Mouse (Mus musculus): ENCODE data around the gene Itgb3.

Itgb3 gene

DNA sequence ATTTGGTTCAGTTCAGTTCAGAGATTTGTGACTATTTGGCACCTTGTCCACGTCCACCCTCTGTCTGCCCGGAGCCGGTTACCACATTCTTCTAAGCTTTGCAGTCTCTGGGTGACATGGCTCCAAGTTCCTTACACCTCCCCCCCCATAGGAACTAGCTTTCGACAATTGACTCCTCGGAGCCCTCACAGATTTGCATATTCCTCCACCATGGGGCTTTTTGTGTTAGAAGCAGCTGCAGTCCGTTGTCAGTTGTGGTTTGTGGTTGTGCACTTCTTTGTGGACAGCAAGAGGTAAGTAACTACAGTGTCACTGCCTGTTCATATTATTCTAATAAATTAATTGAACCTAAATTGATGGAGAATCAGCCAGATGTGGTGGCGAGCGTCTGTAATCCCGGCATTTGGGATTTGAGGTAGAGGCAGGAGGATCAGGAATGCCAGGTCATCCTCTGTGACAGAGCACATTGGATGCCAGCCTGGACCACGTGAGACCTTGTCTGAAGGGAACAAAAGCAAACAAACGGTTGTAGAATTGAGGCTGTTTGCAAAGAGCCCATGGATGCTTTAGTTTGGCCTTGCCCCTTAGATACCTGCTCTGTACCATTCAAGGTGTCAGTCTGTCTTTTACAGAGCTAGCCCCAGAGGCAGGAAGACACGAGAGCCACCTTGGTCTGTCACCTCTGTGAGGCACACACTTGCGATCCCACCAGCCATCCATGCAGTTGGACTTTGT is 25.0 kb upstream of the Itgb3 start:
- DNase-seq (ENCODE audit: low read depth, low spot score) = no peak

DNA sequence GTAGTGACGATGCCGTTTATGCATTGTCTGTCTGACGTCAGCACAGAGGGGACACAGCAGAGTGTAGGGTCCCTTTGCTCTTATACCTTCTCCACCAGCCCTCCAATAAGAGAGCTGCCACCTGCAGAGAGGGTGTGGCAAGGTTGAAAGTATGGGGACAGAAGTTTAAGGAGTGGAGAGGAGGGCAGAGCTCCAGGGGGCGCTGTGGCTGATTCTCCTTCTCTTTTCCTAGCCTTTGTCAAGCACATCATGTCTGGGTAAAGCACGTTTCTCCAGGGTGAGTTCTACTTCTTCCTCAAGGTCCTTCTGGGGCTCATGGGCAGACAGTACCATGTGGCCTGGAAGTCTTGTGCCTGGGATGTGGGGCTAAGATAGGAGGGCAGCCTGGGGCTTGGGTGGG is 22.3 kb upstream of the Itgb3 start:
- DNase-seq (ENCODE audit: low read depth, low spot score) = no peak

DNA sequence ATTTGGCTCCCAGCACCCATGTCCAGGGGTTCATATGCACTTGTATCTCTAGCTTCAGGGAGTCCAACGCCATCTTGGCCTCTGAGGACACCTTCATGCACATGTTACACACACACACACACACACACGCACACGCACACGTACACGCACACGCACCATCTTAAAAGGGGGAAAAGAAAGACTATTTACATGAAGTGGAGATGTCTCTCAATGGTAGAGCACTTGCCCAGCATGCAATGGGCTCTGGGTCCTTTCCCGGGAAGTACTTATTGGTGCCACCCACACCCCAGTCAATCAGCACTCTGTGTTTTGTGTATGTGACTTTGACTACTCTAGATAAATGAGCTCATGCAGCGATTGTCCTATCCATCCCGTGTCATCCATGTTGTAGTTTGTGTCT is 19.9 kb upstream of the Itgb3 start:
- no peak for DNase-seq (ENCODE audit: low read depth, low spot score)

DNA sequence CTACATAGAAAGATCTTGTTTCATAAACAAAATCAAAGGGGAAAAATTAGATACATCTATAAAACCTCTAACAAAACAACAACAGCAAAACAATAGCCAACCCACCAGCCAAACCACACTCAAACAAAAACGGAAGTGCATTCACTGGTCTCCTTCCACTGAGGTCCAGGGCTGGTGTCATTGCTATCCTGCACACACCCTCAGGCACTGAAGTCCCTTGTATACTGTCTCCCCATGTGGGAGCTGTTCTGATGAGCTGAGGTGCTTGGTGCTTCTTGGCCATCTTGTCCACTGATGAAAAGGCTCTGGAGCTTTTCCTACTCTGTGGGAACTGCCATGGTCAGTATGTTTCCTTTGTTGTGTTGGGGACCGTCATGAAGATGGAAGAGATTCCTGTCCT is 19.3 kb upstream of the Itgb3 start:
- DNase-seq (ENCODE audit: low read depth, low spot score) = no peak

DNA sequence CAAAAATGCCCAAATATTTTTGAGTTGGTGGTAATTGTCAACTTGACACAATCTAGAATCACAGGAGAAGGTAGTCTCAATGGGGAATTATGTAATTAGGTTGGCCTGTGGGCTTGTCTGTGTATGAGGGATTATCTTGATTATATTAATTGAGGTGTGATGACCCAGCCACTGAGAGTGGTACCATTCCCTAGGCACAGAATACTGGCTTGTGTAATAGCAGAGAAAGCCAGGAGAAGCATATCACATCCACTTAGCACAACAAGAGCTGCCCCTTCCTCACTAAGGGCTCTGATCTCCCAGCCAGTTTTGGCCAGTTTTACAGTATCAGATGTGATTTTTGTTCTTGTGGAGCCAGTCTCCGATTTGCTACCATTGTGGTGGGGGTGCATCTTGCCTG is 18.2 kb upstream of the Itgb3 start:
- DNase-seq (ENCODE audit: low read depth, low spot score) = no peak

DNA sequence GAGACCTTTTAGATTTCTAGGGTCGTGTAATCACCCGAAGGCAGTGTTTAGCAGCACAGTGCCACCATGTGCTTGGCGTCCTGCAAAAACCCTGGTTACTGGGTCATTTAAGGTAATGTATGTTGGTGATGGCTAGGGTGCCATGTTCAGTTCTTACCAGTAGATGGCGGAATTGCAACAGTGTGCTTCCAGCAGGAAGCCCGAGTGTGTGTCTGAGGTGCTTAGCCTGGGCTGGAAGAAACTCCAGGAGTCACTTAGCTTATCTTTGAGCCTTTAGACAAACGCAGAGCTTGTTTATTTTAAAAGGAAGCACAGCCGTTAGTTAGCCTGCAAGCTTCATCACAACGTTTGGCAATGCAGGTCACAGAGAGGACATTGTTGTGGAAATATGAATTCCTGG is 17.7 kb upstream of the Itgb3 start:
- DNase-seq (ENCODE audit: low read depth, low spot score) = peak; percentile 88

DNA sequence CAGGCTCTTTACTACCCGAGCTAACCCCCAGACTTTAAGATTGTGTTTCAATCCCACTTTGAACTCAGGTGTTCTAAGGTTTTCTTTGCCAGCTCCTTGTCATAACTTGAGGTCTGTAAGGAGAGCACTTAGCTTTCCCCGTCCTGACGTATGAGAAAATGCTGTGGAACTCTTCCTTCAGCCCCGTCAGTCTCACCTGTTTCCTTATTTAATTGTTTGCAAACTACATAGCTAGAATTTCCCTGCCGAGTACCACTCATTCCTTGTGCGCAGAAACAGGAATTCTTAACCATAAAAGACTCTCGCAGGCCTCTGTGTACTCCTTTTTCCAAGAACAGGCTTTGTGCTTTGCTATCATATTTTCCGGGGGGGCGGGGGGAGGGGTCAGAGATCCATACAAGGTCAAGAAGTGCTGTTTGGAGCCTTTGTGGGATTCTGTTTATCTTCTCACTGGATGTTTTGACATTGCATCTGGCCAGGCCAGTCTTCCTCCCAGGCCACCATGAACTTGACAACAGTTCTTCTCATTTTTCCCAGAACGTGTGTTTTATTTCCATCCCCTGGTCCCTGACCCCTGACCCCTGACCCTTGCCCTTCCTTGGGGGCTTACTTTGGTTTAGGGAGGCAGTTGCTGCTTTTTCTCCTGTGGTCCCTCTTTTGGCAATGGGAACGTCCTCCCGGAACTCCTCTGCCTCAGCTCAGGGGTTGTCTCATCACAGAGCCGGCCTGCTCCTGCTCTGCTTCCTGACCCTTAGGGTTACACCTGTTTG is 15.5 kb upstream of the Itgb3 start:
- no peak for DNase-seq (ENCODE audit: low read depth, low spot score)

DNA sequence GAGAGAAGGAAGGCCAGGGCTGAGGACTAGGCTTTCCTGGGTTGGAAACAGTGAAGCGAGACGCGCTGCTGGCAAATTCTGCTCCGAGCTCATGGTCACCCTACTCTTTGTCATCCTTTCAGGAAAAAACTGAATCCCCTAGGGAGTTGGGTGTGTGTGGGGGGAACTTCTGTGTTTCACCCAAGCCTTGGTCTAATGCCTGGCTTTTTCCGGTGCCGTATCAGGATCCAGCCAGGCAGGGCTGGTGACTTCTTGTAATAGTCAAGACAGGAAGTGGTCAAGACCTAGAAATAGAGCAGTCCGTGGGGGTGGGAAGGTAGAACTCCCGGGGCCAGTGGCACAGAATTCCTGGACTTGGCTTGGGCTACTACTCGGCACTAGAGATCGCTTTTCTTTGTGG is 11.4 kb upstream of the Itgb3 start:
- DNase-seq (ENCODE audit: low read depth, low spot score) = no peak

DNA sequence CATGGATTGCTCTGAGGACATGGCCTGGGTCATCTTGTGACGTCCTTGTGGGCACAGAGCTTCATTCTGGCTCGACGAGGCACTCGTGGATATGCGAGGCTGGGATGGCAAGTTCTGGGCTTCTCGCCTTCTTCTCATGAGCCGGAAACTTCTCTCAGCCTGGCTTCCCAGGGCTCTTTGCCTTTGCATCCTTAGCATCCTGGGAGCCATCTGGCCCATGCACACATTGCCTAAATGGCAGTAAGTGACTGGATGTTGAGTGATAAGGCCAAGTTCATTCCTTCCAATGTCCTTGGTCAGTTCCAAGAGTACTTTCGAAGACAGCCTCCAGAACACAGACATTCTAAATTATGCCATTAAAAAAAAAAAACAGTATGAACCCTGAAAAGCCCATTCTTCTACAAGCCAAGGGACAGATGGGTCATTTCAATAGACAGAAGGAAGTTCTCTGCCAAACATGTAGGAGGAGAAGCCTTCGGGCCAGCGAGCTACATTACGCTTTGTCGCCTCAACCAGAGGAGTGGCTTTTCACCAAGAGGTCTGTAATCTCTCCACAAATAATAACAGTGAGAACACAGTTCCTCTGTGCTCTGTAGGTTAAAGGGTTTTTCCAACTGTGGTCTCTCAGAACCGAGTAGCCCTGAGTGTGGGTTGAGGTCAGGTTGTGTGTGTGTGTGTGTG is 8.4 kb upstream of the Itgb3 start:
- no peak for DNase-seq (ENCODE audit: low read depth, low spot score)

DNA sequence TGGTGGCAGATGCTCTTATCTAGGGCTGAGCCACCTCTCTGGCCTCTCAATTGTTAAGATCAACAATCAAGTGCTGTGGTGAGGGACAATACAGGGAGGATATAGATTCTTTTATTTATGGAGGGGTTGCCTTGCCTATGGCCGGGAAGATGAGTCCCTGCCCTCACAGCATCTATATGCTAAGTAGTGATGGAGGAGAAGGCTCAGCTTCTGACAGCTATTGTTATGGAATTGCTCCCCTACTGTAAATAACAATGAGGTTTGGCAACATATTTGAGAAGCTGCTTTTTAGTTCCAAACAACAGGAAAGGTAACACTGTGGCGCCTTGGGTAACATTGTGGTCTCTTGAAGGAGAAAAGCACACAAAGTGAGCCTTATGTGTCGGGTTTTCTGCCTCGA is 7.1 kb upstream of the Itgb3 start:
- no peak for DNase-seq (ENCODE audit: low read depth, low spot score)

DNA sequence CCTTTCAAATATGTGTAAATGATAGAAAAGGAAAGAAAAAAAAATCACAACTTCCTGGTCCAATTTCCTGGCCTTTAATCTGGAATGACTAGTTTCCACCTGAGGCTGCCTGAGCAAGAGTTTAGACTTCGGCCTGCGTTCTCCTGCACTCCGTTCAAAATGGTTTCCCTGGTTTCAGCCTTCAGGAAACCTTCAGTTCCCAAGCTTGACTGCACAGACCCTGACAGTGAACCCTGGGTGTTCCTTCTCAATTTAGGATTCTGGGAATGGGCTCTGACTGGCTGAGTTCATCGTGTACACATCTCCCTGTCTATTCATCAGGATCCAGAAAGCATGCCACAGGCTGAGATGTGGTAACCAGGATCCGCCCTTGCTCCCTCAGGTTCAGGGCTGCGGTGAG is 3.6 kb upstream of the Itgb3 start:
- DNase-seq (ENCODE audit: low read depth, low spot score) = no peak

DNA sequence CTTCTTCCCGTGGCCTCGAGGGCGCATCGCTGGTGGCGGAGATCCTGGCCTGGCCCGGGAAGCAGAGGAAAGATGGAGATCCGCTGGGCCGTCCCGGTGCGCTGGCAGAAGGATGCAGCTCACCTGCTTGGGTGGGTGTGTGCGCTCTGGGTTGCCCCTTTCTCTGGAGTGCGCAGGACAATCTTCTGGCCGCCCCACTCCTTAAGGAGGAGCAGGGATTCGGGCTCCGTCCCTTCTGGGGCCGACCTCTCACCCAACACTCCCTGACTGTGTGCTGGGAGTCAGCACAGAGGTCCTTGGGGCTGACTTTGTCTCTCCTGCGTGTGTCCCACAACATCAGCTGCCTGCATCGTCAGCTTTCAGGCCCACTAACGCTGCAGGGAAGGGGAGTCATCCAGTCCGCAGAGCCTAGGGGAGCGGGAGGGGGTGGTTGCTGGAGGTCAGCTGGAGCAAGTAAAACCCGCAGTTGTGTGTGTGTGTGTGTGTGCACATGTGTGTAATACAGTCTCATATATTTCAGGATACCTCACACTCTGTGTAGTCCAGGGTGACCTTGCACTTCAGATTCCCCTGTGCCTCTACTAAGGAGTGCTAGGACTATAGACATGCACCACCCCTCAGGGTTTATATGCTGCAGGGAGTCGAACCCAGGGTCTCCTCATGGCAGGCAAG is 585 bp downstream of the Itgb3 start:
- no peak for DNase-seq (ENCODE audit: low read depth, low spot score)

DNA sequence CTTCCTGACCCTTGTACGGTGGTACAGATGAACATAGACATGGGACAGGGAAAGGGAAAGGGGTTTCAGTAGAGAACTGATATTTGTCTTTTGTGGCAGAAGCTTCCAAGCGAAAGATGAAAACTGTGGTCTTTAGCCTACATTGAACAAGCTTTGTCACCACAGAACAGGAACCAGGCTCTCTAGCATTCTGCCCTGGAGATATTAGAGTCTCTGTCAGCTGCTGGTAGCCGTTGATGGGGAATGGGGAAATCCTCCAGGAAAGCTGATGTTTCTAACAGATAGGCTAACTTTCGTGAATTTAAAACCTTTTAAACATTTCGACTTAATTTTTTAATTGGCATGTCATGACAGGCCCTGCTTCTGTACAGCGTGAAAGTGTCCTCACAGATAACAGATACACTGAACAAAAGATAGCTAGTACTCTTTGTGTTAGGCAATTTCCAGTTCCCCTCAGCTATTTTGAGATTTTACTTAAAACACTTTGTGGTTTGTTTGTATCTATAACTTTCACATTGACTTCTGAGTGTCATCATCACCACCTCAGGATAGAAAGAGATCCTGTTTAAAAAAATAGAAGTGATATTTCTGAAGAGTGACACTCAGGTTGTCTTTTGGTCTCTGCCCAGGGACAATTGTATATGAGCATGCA is 1.4 kb downstream of the Itgb3 start:
- no peak for DNase-seq (ENCODE audit: low read depth, low spot score)

DNA sequence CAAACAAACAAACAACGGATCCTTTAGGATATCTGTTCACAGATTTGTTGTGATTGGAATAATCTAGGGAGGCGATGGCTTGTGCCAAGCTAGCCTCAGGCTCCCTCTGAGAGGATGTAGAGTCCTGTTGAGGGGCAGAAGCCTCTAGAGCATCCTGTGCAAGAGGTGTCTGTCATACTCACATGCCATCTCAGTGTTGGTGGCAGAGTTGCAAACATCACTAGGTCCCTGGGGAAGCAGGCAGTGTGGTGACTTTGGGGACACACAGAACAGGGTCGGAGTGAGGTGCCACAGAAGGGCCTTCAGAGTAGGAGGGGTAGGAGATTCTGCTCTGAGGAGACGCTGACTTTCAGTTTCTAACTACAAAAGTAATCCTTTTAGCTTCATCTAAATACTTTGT is 1.9 kb downstream of the Itgb3 start:
- DNase-seq (ENCODE audit: low read depth, low spot score) = no peak

DNA sequence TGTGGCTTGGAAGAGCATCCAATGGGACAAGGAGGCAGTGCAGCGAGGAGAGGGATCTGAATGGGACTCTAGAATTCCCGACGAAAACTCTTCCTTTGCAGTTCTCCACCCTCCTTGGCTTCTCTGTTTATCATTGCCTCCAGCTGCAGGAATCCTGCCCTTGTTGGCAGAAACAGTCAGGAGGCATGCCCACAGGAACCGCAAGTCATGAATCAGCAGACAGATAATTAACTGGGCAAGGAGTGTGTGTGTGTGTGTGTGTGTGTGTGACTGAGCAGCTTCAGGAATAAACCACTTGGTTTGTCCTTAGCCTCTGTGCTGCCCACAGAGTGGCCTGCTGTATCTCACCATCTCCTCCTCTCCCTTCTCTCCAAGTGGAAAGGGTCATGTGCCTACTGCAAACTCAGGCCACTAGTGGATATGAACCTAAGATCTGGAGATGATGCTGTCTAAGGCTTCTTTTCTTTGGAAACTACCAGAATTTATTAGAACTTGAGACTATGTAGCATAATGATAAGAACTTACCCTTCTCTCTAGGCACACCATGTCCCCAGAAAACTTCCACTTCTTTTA is 3.9 kb downstream of the Itgb3 start:
- no peak for DNase-seq (ENCODE audit: low read depth, low spot score)

DNA sequence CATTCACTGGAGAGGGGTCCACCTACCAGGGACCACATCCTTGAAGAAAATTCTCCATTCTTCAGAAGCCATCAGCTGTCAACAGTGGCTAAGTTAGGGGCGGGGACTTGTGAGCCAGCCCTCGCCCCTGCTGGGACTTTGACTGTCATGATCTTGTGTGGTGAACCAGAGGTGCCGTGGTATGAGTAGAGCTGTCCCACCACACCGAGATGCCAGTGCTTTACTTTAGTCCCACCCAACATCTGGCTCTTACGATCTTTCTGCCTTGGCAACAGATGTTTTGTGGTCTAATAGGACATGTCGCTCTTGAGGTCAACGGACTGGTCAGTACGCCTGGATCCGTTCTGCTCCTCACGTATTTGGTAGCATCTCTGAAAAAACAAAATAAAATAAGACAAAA is 5.8 kb downstream of the Itgb3 start:
- no peak for DNase-seq (ENCODE audit: low read depth, low spot score)

DNA sequence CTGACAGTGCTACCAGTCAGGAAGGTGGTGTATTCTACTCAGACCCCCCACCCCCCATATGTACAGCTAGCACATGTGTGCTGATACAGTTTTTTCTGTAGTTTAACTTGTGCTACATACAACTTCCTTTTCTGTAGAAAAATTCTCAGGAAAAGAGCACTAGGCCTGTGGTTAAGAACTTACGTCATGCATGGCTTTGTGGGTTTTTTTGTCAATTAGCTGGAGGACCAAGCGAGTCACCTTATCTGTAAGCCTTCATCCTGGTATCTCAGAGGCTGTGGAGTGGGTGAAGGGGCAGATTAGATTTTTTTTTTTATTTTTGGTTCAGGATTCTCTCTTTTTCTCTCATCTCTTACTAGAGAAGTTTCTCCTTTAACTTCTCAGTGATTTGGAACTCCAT is 6.3 kb downstream of the Itgb3 start:
- no peak for DNase-seq (ENCODE audit: low read depth, low spot score)

DNA sequence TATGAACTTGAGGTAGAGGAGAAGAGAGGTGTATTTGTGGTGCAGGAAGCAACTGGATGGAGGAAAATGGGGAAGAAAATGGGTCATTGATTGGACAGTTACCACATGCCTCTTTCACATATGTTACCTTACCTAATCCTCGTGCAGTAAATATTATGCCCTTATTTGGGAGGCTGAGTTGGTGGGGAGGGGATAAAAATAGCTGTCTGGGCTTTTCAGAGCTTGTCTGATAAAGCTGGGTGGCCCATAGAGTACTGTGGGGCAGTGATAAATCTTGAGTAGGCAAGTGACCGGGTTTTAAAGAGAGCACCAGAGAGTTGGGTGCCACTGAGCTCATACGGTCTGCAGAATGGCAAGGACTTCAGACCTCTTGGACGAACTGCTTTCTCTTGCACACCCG is 8.4 kb downstream of the Itgb3 start:
- no peak for DNase-seq (ENCODE audit: low read depth, low spot score)

DNA sequence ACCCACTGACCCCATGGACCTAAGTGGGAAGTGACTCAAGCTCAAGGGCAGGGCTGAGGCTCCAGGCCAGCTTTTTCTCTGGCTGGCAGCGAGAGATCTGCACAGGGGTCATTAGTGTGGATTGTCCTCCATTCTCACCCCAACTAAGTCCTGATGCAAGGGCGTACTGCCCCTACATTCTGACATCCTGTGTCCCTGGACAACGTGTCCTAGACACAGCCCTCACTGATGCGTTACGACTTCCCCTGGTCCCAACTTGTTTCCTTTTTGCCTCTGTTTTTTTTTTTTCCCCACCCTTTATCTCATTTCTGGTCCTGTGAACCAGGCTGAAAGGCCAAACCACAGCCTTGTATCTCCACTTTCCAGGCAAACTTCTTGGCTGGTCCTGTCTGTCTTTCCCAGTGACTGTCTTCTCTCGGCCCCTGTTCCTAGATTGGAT is 10.9 kb downstream of the Itgb3 start:
- no peak for DNase-seq (ENCODE audit: low read depth, low spot score)

DNA sequence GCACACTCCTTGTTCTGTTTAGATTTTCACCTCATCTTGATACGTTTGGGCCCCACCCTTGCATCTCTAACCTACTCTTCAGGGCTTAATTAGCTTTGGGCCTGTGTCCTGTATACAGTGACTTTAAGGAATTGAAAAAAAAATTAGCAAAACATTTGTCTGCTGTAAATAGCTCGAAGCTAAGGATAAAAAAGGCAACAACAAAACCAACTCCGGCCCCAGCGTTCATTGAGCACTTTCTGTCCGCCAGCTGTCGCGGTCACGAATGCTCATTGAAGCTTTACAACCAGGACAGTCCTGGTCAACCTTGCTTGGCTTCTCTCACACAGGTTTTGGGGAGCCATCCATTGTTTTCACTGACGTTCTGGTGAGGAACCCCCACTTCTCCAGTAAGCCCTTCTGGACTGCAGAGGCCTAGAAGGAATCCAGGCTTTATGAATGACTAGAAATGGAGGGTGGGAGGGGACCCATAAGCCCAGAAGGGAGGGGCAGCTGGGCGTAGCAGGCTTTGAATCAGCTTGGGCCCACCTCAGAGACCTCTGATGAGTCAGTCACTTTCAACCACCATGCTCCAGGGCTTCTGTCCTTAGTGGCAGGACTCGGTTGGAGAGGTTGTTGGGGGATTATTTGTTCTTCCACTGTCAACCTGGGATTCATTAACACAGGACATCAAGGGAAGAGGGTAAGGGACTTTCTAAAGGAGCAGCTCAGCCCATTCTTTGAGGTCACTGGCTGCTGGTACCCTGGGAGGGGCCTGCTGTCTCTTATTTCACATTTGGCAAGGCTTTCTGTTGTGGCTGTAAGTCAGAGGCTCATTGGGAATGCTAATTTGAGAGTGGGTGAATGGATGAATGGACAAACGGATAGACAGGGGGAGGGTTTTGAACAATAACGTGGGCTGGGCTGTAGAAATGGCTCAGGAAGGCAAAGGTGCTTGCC is 11.6 kb downstream of the Itgb3 start:
- no peak for DNase-seq (ENCODE audit: low read depth, low spot score)

Measured in mesoderm, embryonic 11.5 days (tissue).